Mouse (Mus musculus): ENCODE data around the gene Pcdh15.

DNA sequence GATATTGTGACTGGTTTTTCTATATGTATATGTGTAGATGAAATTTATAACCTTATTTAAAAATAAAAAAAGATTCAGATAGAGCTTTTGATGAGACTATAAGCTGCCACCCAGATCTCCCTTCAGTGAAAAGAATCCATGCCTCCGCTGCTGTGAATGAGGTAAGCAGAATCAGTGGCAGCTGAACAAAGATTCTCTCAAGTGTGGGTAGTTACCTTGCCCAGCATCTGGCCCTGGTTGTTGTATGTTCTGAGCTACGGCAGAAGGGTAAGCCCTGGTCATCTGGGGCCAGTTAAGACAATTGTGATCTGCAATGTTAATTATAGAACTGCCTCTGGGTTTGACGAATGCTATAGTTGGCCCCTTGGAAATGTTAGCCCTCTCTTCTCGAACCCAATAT lies 1316.2 kb downstream of the Pcdh15 start:
- TF ChIP-seq GATA1 (IDR thresholded peaks at IDR 0.05; ENCODE audit: borderline replicate concordance, low read length) (no peak), FLI1 (IDR thresholded peaks at IDR 0.05; ENCODE audit: low read length) (no peak)
